Mouse (Mus musculus): Measurements from ENCODE around the gene Commd9. TPM values are rescaled to one million over a fixed set of nuclear protein-coding genes. Genes with fewer than 3 reads are reported as not detected.

Commd9 gene
- polyA plus RNA-seq, 1 experiment from 2014 or later, result 73.1 TPM

DNA sequence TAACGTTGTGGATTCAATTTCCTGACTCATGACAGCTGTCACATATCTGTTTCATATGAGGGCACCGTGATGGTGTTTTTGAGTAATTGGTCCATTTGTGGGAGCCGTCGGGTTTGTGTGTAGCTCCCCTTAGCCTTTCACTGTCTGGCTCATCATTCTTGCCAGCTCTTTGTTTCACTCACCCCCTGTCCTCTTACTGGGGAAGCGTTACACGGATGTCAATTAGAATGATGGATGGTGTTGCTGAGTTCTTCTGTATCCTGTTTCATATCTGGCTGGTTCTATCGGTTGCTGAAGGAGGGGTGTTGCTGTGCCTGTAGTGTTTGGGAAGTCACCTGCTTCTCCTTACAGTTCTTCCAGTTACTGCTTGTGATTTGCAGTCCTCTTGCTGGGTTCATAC, 5.1 kb downstream of the Commd9 start:
- H3K9me3 ChIP-seq (replicated peaks; ENCODE audit: low read length), result no peaks in the 10 kb centered on the region
- no peak overlapping the region for H3K4me2 ChIP-seq (ENCODE audit: low read length)
- H3K9ac ChIP-seq (ENCODE audit: low read depth, low read length), result no peak overlapping the region
- peaks cover 4% of the 10 kb centered on the region; the same call in 1 of the 2 replicates for H3K4me1 ChIP-seq (replicated peaks; ENCODE audit: insufficient read depth, low read length)
- H3K36me3 ChIP-seq (ENCODE audit: insufficient read depth, low read length), result no peaks in the 10 kb centered on the region
- H3K27ac ChIP-seq, result no peak overlapping the region
- no peak for DNase-seq (ENCODE audit: low spot score)
- WGBS, result 28% methylated on average over 7 of the region's 7 CpGs
- H3K27me3 ChIP-seq (ENCODE audit: insufficient read depth, low read length), result no peaks in the 10 kb centered on the region
- no peak for TF ChIP-seq CTCF (IDR thresholded peaks at IDR 0.05; ENCODE audit: low read depth)
- H3K4me3 ChIP-seq (replicated peaks; ENCODE audit: low read depth, low read length), result no peak overlapping the region
- no peak for ATAC-seq (replicated peaks; ENCODE audit: low FRiP score, low read depth)

DNA sequence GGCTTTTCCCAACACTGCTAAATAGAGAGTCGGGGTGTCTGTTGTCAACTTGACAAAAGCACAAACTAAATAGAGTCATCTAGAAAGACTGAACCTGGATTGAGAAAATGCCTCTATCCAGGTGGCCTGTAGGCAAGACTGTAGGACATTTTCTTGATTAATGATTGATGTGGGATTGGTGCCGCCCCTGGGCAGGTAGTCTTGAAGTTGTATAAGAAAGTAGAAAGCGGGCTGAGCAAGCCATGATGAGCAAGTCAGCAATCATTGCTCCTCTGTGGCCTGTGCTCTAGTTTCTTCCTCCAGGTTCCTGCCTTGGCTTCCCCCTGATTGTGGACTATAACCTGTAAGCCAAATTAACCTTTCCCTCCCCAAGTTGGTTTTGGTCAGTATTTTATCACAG, 8.1 kb downstream of the Commd9 start:
- 0 out of 2 replicates have a peak, but pooled peaks cover 3% of the 10 kb centered on the region for H3K36me3 ChIP-seq (ENCODE audit: insufficient read depth, low read length)
- no peak for TF ChIP-seq CTCF (IDR thresholded peaks at IDR 0.05; ENCODE audit: low read depth)
- 74% methylated on average over 3 of the region's 3 CpGs for WGBS
- no peak overlapping the region for H3K9ac ChIP-seq (ENCODE audit: low read depth, low read length)
- H3K4me1 ChIP-seq (replicated peaks; ENCODE audit: insufficient read depth, low read length), result no peaks in the 10 kb centered on the region
- ATAC-seq (replicated peaks; ENCODE audit: low FRiP score, low read depth) (no peak), DNase-seq (ENCODE audit: low spot score) (no peak)
- no peaks in the 10 kb centered on the region for H3K9me3 ChIP-seq (replicated peaks; ENCODE audit: low read length)
- no peaks in the 10 kb centered on the region for H3K27me3 ChIP-seq (ENCODE audit: insufficient read depth, low read length)
- no peak overlapping the region for H3K4me2 ChIP-seq (ENCODE audit: low read length)
- H3K4me3 ChIP-seq (replicated peaks; ENCODE audit: low read depth, low read length), result no peak overlapping the region
- no peak overlapping the region for H3K27ac ChIP-seq

DNA sequence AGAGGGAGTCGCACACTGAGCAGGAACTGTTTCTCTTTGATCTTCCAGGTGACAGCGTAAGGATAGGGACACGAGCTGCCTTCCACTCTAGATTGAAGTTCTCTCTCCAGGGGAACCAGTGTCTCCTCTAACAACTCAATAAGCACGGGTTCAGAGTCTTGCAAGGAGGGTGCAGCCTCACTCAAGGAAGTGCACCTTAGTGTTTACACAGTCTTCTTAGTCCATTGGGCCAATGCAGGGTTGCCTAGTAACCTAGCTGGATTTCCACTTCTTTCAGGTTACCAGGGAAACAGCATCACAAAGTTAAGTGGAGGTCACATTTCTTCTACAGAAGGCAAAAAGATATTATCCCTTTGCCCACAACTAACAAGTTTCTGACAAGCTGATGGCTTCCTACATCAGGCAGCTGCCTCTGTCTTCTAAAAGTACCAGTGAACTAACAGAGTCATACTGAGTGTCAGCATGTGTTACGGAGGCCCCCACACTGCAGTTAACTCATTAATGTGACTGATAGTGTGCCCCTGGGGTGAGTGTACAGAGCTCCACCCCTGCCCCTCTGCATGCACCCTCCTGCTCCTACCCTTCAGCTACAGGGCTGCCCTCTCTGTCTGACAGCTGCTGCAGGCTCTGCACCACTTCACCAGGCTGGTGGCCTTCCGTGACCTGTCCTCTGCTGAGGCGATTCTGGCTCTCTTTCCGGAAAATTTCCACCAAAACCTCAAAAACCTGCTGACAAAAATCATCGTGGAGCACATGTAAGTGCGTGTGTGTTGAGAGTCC, 10.6 kb downstream of the Commd9 start:
- no peak for TF ChIP-seq CTCF (IDR thresholded peaks at IDR 0.05; ENCODE audit: low read depth)
- H3K4me3 ChIP-seq (replicated peaks; ENCODE audit: low read depth, low read length), result no peak overlapping the region
- H3K36me3 ChIP-seq (ENCODE audit: insufficient read depth, low read length), result peaks cover 8% of the 10 kb centered on the region; the same call in 1 of the 2 replicates
- DNase-seq (ENCODE audit: low spot score) (peak; percentile 8), ATAC-seq (replicated peaks; ENCODE audit: low FRiP score, low read depth) (no peak)
- no peak overlapping the region for H3K27ac ChIP-seq
- no peak overlapping the region for H3K9ac ChIP-seq (ENCODE audit: low read depth, low read length)
- H3K4me2 ChIP-seq (ENCODE audit: low read length), result no peak overlapping the region
- H3K4me1 ChIP-seq (replicated peaks; ENCODE audit: insufficient read depth, low read length), result no peaks in the 10 kb centered on the region
- H3K27me3 ChIP-seq (ENCODE audit: insufficient read depth, low read length), result no peaks in the 10 kb centered on the region
- whole genome bisulfite sequencing, result 54% methylated on average over 10 of the region's 10 CpGs
- no peaks in the 10 kb centered on the region for H3K9me3 ChIP-seq (replicated peaks; ENCODE audit: low read length)

DNA sequence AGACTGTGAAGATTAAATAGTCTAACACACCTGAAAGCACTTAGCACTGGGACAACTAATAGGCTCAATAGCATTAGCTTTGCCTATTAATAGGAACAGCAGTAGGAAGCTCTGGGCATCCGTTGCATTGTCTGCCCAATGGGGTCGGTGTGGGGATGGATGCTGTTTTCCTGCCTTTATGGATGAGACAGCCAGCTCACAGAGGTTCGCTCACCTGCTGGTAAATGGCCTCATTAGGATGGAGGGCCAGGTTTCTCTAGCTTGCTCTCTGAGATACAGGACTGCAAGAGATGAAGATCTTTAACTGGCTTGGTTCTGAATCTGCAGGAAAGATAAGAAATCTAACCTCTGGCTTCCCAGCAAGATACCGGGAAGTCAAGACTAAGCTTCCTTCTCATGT, 16.1 kb downstream of the Commd9 start:
- WGBS, result 80% methylated on average over 4 of the region's 4 CpGs
- TF ChIP-seq CTCF (IDR thresholded peaks at IDR 0.05; ENCODE audit: low read depth), result no peak
- no peak overlapping the region for H3K4me3 ChIP-seq (replicated peaks; ENCODE audit: low read depth, low read length)

DNA sequence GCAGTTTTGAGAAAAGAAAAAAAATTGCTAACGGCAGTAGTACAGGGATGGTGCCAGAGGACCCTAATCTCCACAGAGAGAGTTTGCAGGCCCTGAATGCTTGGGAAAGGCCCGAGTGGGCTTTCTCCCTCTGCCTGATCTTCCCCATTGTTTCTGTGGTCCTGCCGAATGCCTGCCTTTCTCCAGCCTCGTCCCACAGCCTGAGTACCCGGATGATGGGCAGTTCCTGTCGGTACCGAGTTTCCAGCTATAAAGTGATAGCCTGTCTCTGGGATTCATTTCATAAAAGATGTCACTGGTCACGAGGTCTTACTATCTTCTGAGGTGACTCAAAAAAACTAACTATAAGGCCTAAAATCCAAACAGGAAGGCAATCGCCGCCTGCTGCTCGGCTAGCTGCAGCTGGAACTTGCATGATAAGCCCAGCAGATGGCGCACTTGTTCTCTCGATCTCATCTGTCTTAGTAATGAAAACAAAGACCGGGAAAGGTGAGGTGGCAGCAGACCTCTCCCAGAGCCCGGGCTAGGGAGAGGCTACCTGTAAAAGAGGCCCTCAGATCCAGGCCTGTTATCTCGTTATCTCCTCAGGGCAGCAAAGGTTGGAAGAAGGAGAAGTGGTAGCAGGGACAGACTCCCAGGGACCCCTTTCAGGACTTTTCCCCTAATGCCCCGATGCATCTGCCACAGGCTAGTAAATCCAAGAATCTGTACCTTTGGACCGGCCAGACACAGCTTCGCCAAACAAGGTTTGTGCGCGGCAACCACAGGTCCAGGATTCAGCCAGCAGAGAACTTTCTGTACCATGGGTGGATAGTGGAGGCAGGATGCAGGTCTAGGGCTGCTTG, 19.7 kb downstream of the Commd9 start:
- Histone ChIP-seq H3K9ac (ENCODE audit: low read depth, low read length) (0 out of 2 replicates have a peak overlapping the region, but pooled peaks have one; percentile 6), H3K4me1 (replicated peaks; ENCODE audit: insufficient read depth, low read length) (no peaks in the 10 kb centered on the region), H3K4me2 (ENCODE audit: low read length) (peak overlapping the region; percentile 49), H3K9me3 (replicated peaks; ENCODE audit: low read length) (no peaks in the 10 kb centered on the region), H3K36me3 (ENCODE audit: insufficient read depth, low read length) (no peaks in the 10 kb centered on the region), H3K4me3 (replicated peaks; ENCODE audit: low read depth, low read length) (no peak overlapping the region), H3K27ac (no peak overlapping the region), H3K27me3 (ENCODE audit: insufficient read depth, low read length) (no peaks in the 10 kb centered on the region)
- ATAC-seq (replicated peaks; ENCODE audit: low FRiP score, low read depth) (peak; percentile 51; the same call in 1 of the 2 replicates), DNase-seq (ENCODE audit: low spot score) (peak; percentile 95)
- 22% methylated on average over 21 of the region's 21 CpGs for WGBS
- peak; percentile 94 for TF ChIP-seq CTCF (IDR thresholded peaks at IDR 0.05; ENCODE audit: low read depth)

More for the DNA sequence above, 16.1 kb downstream of the Commd9 start:
- ATAC-seq (replicated peaks; ENCODE audit: low FRiP score, low read depth) (no peak), DNase-seq (ENCODE audit: low spot score) (no peak)
- Histone ChIP-seq H3K27me3 (ENCODE audit: insufficient read depth, low read length) (no peaks in the 10 kb centered on the region), H3K9me3 (replicated peaks; ENCODE audit: low read length) (no peaks in the 10 kb centered on the region), H3K36me3 (ENCODE audit: insufficient read depth, low read length) (peaks cover 8% of the 10 kb centered on the region; the same call in 1 of the 2 replicates), H3K4me1 (replicated peaks; ENCODE audit: insufficient read depth, low read length) (no peaks in the 10 kb centered on the region), H3K4me2 (ENCODE audit: low read length) (no peak overlapping the region), H3K9ac (ENCODE audit: low read depth, low read length) (no peak overlapping the region), H3K27ac (no peak overlapping the region)

DNA sequence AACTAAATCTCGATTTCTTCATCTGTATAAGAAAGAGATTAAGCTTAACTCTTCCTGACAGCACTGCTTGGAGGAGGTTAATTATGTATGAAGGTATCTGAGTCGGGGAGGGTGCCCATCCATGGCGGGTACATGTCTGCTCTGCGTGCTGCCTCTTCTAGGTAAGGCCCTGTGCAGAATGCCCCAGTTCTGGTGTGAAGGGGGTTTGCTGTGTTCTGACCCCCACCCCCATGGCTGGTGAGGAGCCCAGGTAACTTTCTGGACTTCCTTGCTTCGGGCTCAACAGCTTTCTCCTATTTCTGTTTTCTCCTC, 20.3 kb downstream of the Commd9 start:
- Histone ChIP-seq H3K4me3 (replicated peaks; ENCODE audit: low read depth, low read length) (no peak overlapping the region), H3K9me3 (replicated peaks; ENCODE audit: low read length) (no peaks in the 10 kb centered on the region), H3K27ac (no peak overlapping the region), H3K36me3 (ENCODE audit: insufficient read depth, low read length) (no peaks in the 10 kb centered on the region), H3K27me3 (ENCODE audit: insufficient read depth, low read length) (no peaks in the 10 kb centered on the region), H3K9ac (ENCODE audit: low read depth, low read length) (0 out of 2 replicates have a peak overlapping the region, but pooled peaks have one; percentile 6), H3K4me1 (replicated peaks; ENCODE audit: insufficient read depth, low read length) (no peaks in the 10 kb centered on the region), H3K4me2 (ENCODE audit: low read length) (no peak overlapping the region)
- ATAC-seq (replicated peaks; ENCODE audit: low FRiP score, low read depth), result 0 out of 2 replicates have a peak, but pooled peaks have one; percentile 15
- no peak for DNase-seq (ENCODE audit: low spot score)
- TF ChIP-seq CTCF (IDR thresholded peaks at IDR 0.05; ENCODE audit: low read depth), result no peak
- 35% methylated on average over 5 of the region's 5 CpGs for WGBS

Measured in kidney, postnatal 0 days (tissue).